Mouse (Mus musculus) lung, postnatal 14 days (tissue): ENCODE measurements around the gene Ccdc70.
"Not testable (repeated sequence)": the region's sequence is repeated elsewhere in the genome, so short reads cannot be mapped to it uniquely, and the experiment has no call there.

ENCODE experiments used
- DNase-seq: peaks from one replicate; pipeline ENCODE4 v3.0.0; 2021

Gene Ccdc70

DNA sequence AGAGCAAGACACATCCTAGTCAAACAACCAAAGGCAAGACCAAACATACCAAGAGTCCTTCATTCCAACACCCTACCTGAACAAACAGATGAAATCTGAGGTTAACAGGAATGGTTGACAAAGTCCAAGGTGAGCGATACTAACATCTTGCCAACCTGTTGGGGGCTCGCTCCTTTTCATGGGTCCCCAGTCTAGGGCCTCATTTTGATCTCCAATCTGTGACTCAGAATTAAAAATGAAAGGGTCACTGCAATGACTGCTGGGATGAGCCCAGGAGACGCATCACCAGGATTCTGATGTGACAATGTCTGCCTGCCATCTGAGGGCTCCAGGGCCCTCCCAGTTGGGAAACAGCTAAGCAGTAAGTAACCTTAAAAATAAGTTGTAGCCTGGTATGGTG, at the start of gene Ccdc70:
TSS of gene Ccdc70 (plus strand) at position 301 of the 400 bp plus-strand sequence.
- no peak for DNase-seq

DNA sequence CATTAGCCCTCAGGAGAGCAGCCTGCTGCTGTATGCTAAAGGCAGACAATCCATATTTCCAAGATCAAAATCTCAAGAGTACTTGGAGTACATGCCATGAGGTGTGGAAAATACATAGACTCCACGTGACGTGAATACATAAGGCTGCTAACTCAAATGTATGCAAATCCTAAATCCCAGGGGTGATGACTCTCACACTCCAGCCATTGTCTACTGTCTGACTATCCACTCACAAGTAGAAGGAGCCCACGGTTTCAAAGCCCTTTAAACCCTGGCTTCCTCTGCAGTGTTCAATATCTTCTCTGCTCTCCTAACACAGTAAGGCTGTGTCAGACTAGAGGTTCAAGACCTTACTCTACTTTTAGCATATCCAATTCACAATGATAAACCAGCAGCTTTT, 38.8 kb upstream of the Ccdc70 start:
- not testable (repeated sequence) for DNase-seq

DNA sequence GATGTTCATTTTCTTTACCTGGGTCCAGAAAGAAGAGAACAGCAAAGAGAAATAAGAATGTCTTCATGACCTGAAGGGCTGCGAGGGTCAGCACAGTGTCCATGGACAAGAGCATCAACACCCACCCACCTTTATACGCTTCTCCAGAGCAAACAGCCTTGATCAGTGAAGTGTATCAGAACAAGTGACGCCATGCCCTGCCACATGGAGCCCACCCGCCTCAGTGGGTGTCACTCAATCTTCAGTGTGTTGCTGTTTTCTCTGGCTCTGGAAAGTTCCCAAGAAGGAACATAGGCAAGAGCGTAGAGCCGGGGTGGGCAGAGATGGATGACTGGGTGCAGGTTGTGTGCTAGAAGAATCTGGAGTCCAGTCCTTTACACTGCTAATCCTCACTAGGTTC, 37.0 kb upstream of the Ccdc70 start, which contains the start of gene Defb15:
TSS of gene Defb15 (minus strand) at position 101 of the 400 bp plus-strand sequence.
- no peak for DNase-seq

DNA sequence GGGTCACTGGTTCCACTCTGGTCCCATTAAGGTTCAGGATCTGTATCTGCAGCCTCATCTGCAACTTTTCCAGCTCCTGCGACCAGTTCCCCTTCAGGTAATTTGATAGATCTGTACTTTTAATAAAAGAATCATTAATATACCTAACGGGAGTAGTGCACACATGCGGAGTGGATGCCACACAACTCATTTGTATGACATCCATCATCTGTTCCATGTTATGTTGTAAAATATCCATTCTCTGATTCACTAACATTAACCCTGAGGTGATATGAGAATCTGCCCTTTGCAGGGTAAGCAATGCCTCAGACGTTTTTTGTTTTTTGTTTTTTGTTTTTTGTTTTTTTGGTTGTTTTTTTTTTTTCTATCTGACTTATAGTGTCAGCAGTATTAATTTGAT, 31.5 kb upstream of the Ccdc70 start, which contains the start of gene Defb35:
TSS of gene Defb35 (plus strand) at position 301 of the 400 bp plus-strand sequence.
- not testable (repeated sequence) for DNase-seq

DNA sequence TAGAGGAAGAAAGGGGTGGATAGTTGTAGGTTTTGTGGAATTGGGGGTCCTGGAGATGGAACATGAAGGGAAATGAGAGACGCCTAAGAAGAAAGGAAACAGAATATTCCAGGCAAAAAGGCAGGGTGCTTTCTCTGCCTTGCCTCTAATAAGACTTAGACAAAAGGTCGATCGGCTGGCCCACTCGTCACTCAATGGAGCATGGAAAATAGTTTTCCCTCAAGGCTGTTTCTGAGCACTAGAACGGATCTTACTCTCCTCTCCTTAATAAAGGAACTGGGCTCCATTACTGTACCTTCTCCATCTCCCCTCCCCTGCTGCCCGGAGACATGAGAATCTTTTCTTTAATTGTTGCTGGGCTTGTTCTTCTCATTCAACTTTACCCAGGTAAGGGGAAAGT, 23.1 kb upstream of the Ccdc70 start, which contains the start of gene Defb13:
TSS of gene Defb13 (plus strand) at position 301 of the 400 bp plus-strand sequence.
- DNase-seq, result no peak

DNA sequence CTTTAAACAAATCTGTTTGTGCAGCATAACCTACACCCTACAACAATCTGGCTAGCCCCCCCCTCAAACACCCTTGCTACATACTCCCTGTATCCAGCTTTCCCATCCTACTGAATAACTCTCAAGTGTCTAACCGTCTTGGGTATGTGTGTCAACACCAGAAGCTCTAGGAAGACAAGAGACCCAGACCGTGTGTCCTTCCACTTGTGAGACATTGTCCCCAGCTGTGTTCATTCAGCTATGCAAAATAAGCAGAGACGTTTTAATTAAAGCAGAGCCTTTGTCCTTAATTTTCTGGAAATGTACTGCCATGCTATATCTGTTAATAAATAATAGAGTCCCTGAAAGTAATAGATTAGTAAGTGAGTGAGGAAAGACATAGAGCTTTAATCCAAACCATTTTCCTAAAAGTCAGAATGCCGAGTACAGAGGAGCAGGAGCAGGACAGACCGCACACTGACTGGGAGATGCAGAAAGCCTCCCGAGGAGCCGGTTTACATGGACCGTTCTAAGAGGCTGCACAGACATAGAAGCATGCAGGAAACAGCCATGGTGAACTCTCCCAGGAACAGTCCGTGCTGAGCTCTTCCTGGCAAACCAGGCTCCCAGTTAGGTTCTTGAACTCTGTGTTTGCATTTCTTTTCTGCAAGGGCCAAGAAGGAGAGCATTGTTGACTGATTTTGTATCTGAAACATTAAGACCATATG, 22.1 kb upstream of the Ccdc70 start:
- no peak for DNase-seq

DNA sequence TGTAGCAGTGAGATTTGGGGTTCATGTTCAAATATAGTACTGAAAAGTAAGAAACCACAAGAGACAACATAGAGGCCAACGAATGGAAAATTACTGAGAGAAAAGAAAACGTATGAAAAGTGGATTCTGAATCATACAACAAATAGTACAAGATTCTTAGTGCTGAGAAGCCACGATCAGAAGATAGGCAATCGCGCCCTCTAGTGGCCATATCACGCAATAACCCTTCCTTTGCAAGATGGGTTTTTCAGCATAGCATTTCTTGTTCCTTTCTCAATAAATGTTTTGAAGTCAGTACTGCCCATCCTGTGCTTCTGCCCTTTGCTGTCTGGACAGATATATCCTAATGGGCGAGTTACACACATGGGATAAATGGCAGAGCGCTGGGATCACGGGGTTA, 14.3 kb upstream of the Ccdc70 start:
- DNase-seq, result peak; percentile 19

DNA sequence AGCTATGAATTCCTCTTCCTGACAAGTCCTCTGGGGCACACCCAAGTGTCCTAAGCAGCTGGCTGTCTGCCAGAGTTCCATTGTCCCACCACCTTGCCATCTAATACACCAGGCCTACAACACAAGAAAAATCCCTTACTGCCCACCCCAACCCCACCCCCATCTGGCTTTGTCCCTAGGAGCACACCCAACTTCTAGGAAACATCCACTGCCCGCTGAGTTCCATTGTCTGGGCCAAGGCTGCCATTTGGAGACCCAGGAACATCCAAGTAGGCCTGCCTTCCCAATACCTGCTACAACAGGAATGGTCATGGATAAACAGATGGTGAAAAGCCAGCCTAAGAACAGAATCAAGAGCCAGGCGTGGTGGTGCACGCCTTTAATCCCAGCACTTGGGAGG, 13.2 kb upstream of the Ccdc70 start:
- no peak for DNase-seq

DNA sequence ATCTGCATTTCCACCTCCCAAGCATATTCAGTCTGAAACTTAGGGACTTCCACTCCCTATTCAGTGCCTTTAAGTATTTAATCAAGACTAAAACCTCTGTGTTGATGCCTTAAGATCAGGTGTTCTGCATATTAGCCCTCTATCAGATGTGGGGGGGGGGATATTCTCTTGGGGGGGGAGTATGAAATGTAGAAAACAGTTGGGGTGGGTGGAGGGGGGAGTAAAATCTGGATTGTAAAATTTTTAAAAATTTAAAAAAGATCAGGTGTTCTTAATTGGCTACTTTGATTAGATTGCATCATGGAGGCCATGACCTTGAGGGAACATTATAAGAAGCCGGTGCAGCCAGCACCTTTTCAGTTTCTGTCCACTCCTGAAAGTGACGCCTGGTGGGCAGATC, 11.2 kb upstream of the Ccdc70 start, which contains the start of gene Fam90a1a:
TSS of gene Fam90a1a (plus strand) at position 301 of the 400 bp plus-strand sequence.
- DNase-seq, result no peak

DNA sequence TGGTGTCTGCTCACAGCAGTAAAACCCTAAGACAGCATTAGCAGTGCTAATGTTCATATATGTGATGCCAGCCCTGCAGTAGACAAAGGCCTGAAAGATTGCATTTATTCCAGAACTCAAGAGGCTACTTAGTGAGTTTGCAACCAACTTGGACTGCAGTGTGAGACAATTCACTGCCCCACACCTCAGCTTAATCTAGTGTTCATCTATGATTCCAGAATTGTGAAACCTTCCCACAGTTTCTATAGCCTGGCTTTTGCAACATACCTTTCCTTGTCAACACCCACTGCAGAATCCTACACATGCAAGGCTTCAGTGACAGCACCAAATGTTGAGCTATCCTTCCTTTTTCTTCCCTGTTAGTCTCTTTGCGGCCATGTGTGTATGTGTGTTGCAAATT, 2.9 kb upstream of the Ccdc70 start:
- no peak for DNase-seq

DNA sequence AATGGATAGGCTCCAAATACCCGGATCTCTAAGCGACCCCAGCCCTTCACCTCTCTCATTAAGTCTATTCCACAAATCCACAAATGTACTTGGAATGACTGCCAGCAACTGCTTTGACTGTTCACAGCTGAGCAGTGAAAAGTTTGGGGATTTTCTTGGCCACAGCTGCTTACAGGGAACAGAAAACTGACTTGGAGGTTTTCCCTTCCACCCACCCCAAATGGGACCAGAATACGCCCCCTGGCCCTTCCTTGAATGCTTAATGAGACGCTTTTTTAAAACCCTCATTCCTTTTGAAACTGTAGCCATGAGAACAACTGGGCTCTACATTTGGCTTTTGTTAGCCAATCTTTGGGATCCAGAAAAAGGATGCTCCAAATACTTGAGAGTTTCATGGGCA, 8.6 kb downstream of the Ccdc70 start:
- no peak for DNase-seq

DNA sequence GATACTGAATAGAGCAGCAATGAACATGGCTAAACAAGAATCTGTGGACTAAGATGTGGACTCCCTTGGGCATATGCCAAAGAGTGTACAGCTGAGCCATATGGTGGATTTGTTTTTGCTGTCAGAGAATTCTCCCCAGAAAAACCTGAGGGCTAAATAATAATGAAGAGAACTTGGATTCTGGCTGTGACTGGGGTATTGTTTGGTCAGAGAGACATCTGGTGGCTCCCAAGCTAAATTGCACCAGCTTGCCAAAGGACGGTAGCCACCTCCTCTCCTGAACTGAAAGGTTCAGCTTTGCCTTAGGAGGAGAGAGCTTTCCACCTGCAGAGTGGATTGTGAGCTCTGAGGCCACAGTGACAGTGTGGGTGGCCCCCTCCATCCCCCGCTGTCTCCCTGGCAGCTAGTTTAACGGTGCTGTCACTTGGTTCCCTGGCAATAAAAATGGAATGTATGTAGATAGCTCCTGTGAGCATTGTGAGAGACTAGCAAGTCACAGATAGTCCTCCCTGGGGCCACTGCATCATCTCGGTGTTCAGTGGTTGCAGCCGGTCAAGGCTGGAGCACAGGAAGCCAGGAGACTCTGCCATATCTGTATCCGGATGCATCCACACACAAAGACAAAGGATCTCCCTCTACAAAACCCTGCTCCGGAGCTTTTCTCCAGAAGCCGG, 12.2 kb downstream of the Ccdc70 start:
- no peak for DNase-seq

DNA sequence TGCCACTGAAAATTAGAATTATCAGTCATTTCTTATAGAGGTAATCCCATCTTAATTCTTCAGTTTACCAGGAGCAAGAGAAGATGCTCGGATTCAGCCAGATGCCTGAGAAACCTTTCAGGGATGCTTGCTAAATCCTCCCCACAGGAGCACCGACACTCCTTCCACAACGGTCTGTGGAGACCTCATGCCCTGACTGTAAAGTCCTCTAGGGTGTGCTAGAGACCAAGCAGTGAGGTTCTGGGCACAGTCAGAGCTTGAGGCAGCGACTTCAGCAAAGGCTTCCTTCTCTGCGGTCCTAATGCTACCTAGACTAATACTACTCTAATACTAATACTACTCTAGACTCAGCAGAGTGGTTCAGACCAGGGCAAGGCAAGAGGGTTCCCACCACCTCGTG, 22.6 kb downstream of the Ccdc70 start:
- DNase-seq, result peak; percentile 37

DNA sequence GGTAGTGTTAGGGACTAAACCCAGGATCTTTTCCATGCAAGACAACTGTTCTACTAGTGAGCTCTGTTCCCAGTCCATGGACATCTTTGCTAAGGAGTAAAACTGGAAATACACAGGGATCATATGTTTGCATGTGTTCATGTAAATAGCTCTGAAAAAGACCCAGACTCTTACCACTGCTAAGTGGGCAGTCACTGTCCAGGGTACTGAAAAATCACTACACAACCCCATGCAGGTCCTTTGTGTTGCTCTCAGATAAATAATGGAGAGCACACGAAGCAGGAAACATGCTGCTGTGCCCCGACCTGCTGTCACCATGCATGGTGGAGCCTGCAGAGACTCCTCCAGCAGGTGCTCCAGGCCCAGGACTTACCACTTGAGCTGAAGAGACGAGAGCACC, 25.6 kb downstream of the Ccdc70 start:
- DNase-seq, result no peak

DNA sequence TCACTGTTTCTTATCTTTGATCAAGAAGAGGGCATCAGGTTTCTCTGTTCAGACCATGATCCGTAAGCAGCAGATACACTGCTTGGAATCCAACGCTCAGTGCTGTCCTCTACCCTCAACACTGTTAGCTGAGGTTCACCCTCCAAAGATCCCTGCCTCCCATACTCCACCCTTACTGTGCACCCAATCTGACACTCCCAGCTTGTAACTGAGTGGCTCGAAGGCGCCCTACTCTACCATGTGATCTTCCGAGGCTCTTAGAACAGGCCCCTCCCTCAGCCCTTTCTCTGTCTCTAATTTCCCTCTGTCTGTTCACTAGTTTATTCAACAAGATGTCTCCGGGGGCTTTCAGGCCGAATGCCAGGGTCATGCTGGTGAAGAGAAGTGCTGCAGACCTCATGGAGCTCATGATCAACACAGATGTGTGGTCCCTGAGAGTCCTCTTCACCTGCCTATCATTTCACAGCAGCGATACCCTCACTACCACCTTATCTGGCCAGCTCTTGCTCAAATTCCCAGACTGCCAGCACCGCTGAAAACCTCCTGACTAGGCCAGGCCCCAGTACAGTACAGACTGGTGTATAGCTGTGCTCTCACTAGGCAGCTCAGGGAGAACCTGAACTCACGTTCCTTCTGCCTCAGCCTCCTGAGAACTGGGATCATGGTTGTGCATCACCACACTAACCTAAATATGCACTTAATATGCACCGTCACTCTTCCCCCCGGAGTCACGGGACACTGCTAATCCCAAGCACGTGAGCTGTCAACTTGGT, 35.4 kb downstream of the Ccdc70 start:
- no peak for DNase-seq

DNA sequence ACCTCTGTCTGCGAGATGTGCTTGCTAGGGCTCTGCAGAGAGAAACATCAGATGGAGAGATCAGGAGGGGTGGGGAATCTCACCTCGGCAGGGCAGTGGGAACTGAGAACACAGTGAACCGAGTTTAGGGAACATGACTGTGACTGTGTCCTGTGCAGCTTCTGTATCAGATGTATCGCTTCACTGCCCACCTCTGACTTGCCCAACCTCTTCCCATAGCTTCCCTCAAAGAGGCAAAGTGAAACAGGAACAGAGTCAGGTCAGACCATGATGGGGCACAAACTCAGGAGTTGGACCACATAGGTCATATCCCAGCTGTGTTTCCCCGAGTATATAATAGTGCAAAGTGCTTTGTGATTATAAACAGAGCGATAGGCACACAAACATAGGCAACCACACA, 36.8 kb downstream of the Ccdc70 start:
- no peak for DNase-seq

DNA sequence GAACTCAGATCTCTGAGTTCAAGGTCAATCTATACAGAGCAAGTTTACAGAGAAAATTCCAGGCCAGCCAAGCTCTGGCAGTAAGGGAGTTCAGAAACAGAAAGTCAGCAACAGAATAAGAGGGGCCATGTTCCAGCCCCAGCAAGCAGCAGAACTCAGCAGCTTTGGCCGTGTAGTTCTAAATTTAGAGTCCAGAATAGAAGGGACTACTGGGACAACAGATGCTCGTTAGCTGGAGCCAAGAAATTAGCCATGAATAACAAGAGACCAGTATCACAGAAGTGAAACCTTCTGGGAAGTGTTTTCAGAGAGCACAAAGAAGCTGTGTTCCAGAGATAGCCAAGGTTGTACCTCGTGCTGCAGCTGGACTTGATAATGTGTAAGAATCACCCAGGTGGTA, 39.8 kb downstream of the Ccdc70 start:
- no peak for DNase-seq

DNA sequence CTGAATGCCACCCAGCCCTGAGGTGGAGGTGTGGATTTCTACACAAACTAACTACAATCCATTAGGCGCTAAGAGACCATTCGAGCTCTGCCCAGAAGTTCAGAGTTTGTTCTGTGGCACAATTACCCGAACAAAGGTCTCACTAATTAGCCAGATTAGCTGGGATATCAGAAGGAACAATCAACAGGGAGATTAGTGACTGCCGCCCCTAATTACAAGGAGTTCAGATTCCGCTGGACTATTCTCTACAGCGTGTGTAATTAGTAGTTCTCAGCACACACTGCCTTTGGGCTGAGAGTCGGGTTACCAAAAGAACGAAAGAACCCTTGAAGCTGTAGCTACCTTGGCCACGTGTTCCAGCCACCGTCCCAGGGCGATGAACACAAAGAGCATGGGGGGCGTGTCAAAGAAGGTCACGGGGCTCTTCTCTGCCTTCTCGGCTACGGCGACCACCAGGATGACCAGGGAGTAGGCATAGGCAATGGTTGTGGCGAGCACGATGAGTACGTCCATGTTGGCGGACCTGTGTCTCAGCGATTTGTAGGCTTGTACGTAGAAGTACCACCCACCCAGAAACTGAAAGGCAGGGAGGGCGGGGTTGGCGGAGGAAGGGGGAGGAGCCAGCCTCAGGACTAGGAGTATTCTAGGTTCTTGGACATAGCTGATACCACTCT, 43.6 kb downstream of the Ccdc70 start:
- DNase-seq, result no peak

DNA sequence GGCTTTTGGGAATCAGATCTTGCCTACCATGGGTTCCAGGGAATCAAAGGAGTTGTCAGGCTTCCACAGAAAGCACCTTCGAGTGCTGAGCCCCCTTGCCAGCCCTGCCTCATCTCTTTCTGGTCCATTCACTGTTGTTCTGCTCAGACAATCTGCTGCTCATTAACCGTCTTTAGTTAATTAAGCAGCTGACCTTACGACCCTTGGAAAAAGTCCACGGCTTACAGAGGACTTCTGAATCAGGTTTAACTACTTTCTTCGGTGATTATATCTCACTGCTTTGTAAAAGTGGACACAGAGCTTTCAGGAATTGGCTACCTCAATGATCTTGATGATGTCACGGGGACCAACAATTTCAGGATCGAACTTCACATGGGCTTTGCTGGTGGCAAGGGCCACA, 48.2 kb downstream of the Ccdc70 start:
- no peak for DNase-seq

DNA sequence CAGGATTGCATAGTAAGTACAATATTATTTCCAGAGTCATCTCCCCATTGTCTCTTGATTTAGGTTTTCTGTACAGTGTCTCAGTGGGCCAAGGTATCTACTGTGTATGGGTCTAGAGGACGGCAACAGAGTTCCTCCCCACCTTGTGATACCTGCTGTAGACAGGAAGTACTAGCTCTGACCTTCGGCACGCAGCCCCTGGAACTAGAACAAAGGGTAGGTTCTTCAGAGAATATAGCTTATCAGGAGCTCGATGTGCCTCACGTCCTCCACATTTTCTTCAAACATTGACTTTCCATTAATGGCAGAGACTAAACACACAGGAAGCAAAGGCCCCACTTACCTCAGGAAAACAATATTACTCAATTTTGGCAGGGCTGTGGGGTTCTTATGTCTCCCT, 49.9 kb downstream of the Ccdc70 start:
- DNase-seq, result no peak

DNA sequence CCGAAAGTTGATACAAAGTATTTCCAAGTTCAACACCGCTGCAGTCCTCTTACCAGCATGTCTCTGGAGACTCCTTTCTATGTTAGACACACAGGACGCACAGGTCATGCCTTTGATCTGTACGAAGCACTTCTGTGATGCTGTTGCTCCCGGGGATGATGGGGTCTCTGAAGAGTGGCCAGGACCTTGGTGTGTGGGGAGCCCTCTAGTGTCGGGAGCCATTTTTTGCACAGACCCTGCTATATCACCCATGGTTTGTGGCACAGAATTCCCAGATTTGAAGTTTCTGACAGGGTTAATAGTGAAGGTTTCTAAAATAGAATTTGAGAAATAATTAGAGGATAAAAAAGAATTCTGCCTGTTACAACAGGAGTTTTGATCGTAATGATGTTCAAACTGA, 52.7 kb downstream of the Ccdc70 start:
- no peak for DNase-seq
